Mouse (Mus musculus): ENCODE results near the gene Kcnab1.

GRCm38 (mm10) chr3:65223635-65224034, 114.5 kb downstream of the Kcnab1 start:
- TF ChIP-seq MYOD1 (IDR thresholded peaks at IDR 0.05; ENCODE audit: control insufficient read depth, insufficient read length, low read depth) = no peak
- TF ChIP-seq CTCF (IDR thresholded peaks at IDR 0.05; ENCODE audit: control insufficient read depth, insufficient read depth, insufficient read length) = no peak

Data from C2C12 (cell line).